Mouse (Mus musculus) liver, embryonic 14.5 days (tissue): ENCODE measurements around the gene Acsm4. TPM values are rescaled to one million over a fixed set of nuclear protein-coding genes. Genes with fewer than 3 reads are reported as not detected.

Experiments
- ATAC-seq: fragments of 200-750 bp; cut with Nextera tagmentation; 2 replicates; pipeline ENCODE4 v1.8.0; 2017; ENCODE audit warnings: moderate number of reproducible peaks, mild to moderate bottlenecking, moderate library complexity; ENCODE audit not compliant: insufficient read depth
- DNase-seq, 3 experiments: peaks; one replicate each; pipeline ENCODE4 v3.0.0-alpha.2; 2012 to 2013; ENCODE audit warnings: low read depth in 3 of 3, low spot score in 3 of 3
- H3K27ac ChIP-seq: fragments of 300-500 bp; sonication (generic); 2 replicates; pipeline ENCODE4 v1.5.1; 2014; ENCODE audit warnings: moderate library complexity, mild to moderate bottlenecking, control low read depth, inconsistent platforms
- H3K27me3 ChIP-seq: fragments of 300-500 bp; sonication (generic); 2 replicates; pipeline ENCODE4 v1.6.1; 2014; ENCODE audit warnings: mild to moderate bottlenecking, low read length, moderate library complexity; ENCODE audit not compliant: control insufficient read depth, insufficient read depth
- H3K36me3 ChIP-seq: fragments of 300-500 bp; sonication (generic); replicated peaks from 2 replicates; pipeline ENCODE4 v1.6.1; 2014; ENCODE audit warnings: low read depth; ENCODE audit not compliant: control insufficient read depth, insufficient read depth
- H3K4me1 ChIP-seq, 2 experiments: fragments of 200-500 bp in 1 of 2; fragments of 300-500 bp in 1 of 2; sonication (generic) in 1 of 2; replicated peaks; 2 replicates each; pipeline ENCODE4 v1.6.1; 2012 to 2014; ENCODE audit warnings: antibody characterized with exemption in 1 of 2, inconsistent platforms in 1 of 2, low read length in 1 of 2; ENCODE audit not compliant: control insufficient read depth in 2 of 2, insufficient read depth in 2 of 2
- H3K4me2 ChIP-seq: fragments of 300-500 bp; sonication (generic); 2 replicates; pipeline ENCODE4 v1.6.1; 2014; ENCODE audit warnings: low read depth, mild to moderate bottlenecking, control low read depth, moderate library complexity
- H3K4me3 ChIP-seq, 2 experiments: fragments of 200-500 bp in 1 of 2; fragments of 300-500 bp in 1 of 2; sonication (generic) in 1 of 2; 2 replicates each; pipeline ENCODE4 v1.5.1; 2012 to 2014; ENCODE audit warnings: low read depth in 2 of 2, low read length in 2 of 2, mild to moderate bottlenecking in 2 of 2, control low read depth in 1 of 2, inconsistent platforms in 1 of 2, moderate library complexity in 1 of 2; ENCODE audit not compliant: insufficient read depth in 1 of 2
- H3K9ac ChIP-seq: fragments of 300-500 bp; sonication (generic); replicated peaks from 2 replicates; pipeline ENCODE4 v1.6.1; 2014; ENCODE audit warnings: mild to moderate bottlenecking, control low read depth, moderate library complexity
- H3K9me3 ChIP-seq: fragments of 300-500 bp; sonication (generic); 2 replicates; pipeline ENCODE4 v1.6.1; 2016; ENCODE audit warnings: low read length, mixed read lengths; ENCODE audit not compliant: control insufficient read depth
- CTCF ChIP-seq: IDR thresholded peaks from 2 replicates; pipeline ENCODE4 v1.5.1; 2016; ENCODE audit warnings: antibody characterized with exemption, low read depth, control low read depth
- EP300 ChIP-seq: IDR thresholded peaks from 2 replicates; pipeline ENCODE4 v1.6.1; 2016; ENCODE audit warnings: antibody characterized with exemption, low read depth
- WGBS: fragments of 180-500 bp; shearing (Covaris S2); extraction: QIAGEN DNeasy Blood & Tissue Kit; methylation state at CpG from one replicate; pipeline ENCODE4 v1.1.7; 2014; ENCODE audit not compliant: insufficient replicate concordance; 5-methylcytosine and 5-hydroxymethylcytosine counted together
- polyA plus RNA-seq, 2 experiments: library from polyadenylated mRNA; depleted of rRNA in 1 of 2; stranded (reverse) in 1 of 2; unstranded in 1 of 2; fragments of >200 nt; fragmentation: Nextera tagmentation in 1 of 2; extraction: Ambion mirVana in 1 of 2; gene quantifications; 2 replicates each; pipeline versions ENCODE4 v1.2.1 to v1.2.3; 2012 to 2014

Gene Acsm4
- not detected in 2 replicates for polyA plus RNA-seq (2012; rRNA removed)
- not detected in 2 replicates for polyA plus RNA-seq (2014; fragmentation: Nextera tagmentation; extraction: Ambion mirVana)

DNA sequence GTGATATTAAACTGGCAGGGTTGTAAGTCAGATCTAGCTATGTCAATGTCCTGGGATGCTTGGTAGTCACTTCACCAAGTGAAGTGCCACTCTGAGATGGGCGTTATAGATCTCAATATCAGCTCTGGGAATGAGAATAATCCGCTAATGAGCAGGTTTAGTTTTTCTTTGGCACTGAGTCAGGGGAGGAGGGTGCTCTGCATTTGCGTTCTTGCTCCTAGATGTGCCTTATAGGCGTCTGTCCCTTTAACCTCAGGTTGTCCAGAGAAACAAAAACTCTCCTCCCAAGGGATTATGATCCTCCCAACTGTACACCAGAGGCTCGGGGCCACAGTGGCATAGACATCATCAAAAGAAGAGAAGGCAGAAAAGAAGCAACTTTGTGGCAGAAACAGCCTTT, at the start of gene Acsm4:
Gene Acsm4, plus strand, starts transcription at position 301 of the 400 bp plus-strand sequence.
- Histone ChIP-seq H3K36me3 (no peaks in the 10 kb centered on the region), H3K4me3 (no peak within 1 kb of the TSS), H3K4me1 (no peaks in the 10 kb centered on the region), H3K4me2 (no peak within 1 kb of the TSS), H3K9me3 (no peaks in the 10 kb centered on the region), H3K27ac (no peak within 1 kb of the TSS), H3K9ac (no peak within 1 kb of the TSS), H3K27me3 (no peaks in the 10 kb centered on the region)
- no peak for DNase-seq
- 49% methylated on average over 5 of the region's 5 CpGs for WGBS
- TF ChIP-seq EP300 (no peak), CTCF (no peak)
- ATAC-seq = no peak

DNA sequence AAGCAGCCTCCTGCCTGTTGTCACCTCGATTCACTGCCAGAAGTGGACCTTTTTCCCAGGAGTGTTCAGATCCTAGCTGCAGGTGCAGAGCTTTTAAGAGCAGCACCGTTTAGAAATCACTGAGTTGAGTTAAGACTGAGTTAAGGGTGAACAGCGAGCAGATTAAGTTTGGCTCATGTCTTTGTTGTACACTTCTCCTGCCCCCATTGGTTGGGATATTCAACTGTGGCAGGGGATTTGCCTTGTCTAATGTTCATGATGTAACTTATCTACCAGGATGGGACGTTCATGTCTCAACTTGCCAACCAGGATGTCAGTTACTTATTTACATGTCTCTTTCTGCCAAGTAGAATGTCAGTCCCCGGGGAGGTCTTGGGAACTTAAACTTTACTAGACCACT, 47.5 kb upstream of the Acsm4 start:
- Histone ChIP-seq H3K36me3 (no peaks in the 10 kb centered on the region), H3K27me3 (no peaks in the 10 kb centered on the region)
- 41% methylated on average over 5 of the region's 5 CpGs for WGBS

DNA sequence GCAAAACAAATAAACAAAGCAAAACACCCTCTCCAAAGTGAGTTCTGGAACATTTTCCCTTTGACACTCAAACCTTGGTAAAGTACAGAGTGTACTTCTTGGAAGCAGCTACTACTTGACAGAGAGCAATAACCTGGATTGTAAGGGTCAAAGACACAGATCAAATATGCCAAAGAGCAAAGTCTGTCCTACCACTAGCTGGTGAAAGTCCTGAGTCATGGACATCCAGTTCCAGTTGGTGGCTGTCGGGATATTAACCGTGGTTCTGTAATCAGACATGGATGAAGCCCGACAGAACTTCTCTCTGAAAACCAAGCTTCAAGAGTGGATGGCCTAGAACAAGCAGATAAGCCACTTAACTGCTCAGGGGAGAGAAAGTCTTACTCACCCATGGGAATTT, 21.9 kb upstream of the Acsm4 start:
- TF ChIP-seq EP300 = no peak
- no peak for TF ChIP-seq CTCF
- Histone ChIP-seq H3K27me3 (no peaks in the 10 kb centered on the region), H3K9ac (no peak overlapping the region), H3K9me3 (no peaks in the 10 kb centered on the region), H3K27ac (no peak overlapping the region), H3K4me2 (no peak overlapping the region), H3K4me1 (no peaks in the 10 kb centered on the region), H3K4me3 (no peak overlapping the region), H3K36me3 (no peaks in the 10 kb centered on the region)
- no peak for ATAC-seq
- DNase-seq = no peak
- WGBS = 53% methylated on average over 3 of the region's 3 CpGs

More for the DNA sequence above, 47.5 kb upstream of the Acsm4 start:
- TF ChIP-seq EP300 (no peak), CTCF (no peak)
- Histone ChIP-seq H3K27ac (no peak overlapping the region), H3K4me2 (no peak overlapping the region), H3K4me3 (no peak overlapping the region), H3K9me3 (no peaks in the 10 kb centered on the region), H3K9ac (no peak overlapping the region), H3K4me1 (no peaks in the 10 kb centered on the region)
- no peak for ATAC-seq
- DNase-seq = no peak

DNA sequence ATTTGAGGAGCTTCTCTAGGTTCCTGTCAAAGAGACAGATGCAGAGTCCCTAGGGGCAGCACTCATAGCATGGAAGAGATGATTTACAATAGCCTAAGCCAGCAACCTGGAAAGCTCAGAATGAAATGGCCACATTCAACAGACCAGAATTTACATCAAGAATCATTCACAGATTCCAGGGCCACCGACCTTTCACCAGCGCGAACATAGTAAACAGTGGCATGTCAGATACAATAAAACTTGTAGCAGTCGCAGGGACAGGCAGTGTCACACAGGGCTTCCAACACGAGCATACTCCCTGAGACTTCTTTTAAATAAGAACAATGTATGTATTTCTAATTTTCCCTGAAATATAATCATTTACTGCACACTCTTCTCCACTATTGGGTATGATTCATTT, 19.4 kb upstream of the Acsm4 start:
- Histone ChIP-seq H3K9me3 (no peaks in the 10 kb centered on the region), H3K4me1 (no peaks in the 10 kb centered on the region), H3K4me2 (no peak overlapping the region), H3K27me3 (no peaks in the 10 kb centered on the region), H3K4me3 (no peak overlapping the region), H3K27ac (no peak overlapping the region), H3K9ac (no peak overlapping the region), H3K36me3 (no peaks in the 10 kb centered on the region)
- DNase-seq (no peak), ATAC-seq (no peak)
- 45% methylated on average over 5 of the region's 5 CpGs for WGBS
- TF ChIP-seq EP300 = no peak
- no peak for TF ChIP-seq CTCF

DNA sequence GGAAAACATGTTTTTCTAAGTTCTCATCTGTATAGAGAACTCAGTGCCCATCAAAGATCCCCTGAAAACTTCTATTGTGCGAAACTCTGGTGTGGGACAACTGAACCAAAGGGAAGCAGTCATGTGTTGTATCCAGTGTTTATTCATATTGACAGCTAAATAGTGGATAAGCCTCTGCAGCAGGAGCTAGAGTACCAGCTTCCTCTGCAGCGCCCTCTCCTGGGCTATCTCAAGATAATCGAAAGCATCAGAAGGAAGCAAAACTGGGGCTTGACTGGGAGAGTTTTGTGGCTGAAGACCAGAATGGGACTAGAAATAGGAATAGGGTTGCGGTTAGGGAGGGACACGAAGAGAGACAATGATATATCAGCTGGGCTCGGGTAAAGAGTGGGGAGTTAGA, 18.9 kb upstream of the Acsm4 start:
- no peak for DNase-seq
- WGBS = 30% methylated on average over 6 of the region's 6 CpGs

More for the DNA sequence above, 18.9 kb upstream of the Acsm4 start:
- H3K9ac ChIP-seq = no peak overlapping the region
- no peaks in the 10 kb centered on the region for H3K9me3 ChIP-seq
- ATAC-seq = no peak
- no peak for TF ChIP-seq EP300
- peak; percentile 36 for TF ChIP-seq CTCF
- H3K4me3 ChIP-seq = no peak overlapping the region
- no peak overlapping the region for H3K4me2 ChIP-seq
- H3K27ac ChIP-seq = no peak overlapping the region
- no peaks in the 10 kb centered on the region for H3K4me1 ChIP-seq
- H3K27me3 ChIP-seq = no peaks in the 10 kb centered on the region
- no peaks in the 10 kb centered on the region for H3K36me3 ChIP-seq
